Mouse (Mus musculus): ENCODE data around the gene Il4ra.

The Il4ra gene

GRCm38 (mm10) chr7:125551766-125552709 lies at the start of gene Il4ra:
TSS of gene Il4ra (plus strand) at chr7:125552120.
- DNase-seq (ENCODE audit: low spot score in 2 of 2), result peak; percentile 56 to 67

GRCm38 (mm10) chr7:125503374-125504092 lies 48.4 kb upstream of the Il4ra start:
- DNase-seq (ENCODE audit: low spot score in 2 of 2), result no peak

GRCm38 (mm10) chr7:125504618-125505017 lies 47.3 kb upstream of the Il4ra start:
- DNase-seq (ENCODE audit: low spot score in 2 of 2), result no peak

GRCm38 (mm10) chr7:125505568-125505967 lies 46.4 kb upstream of the Il4ra start:
- no peak for DNase-seq (ENCODE audit: low spot score in 2 of 2)

GRCm38 (mm10) chr7:125507279-125507678 lies 44.6 kb upstream of the Il4ra start:
- DNase-seq (ENCODE audit: low spot score in 2 of 2), result no peak

- DNase-seq (ENCODE audit: low spot score in 2 of 2), result no peak
These were observed 40.5 kb upstream of the Il4ra start for GRCm38 (mm10) chr7:125511432-125511831.

GRCm38 (mm10) chr7:125511852-125512251 lies 40.1 kb upstream of the Il4ra start:
- DNase-seq (ENCODE audit: low spot score in 2 of 2), result no peak

GRCm38 (mm10) chr7:125515081-125515853 lies 36.7 kb upstream of the Il4ra start:
- no peak for DNase-seq (ENCODE audit: low spot score in 2 of 2)

- no peak for DNase-seq (ENCODE audit: low spot score in 2 of 2)
These were observed 35.2 kb upstream of the Il4ra start for GRCm38 (mm10) chr7:125516723-125517122.

GRCm38 (mm10) chr7:125517470-125517869 lies 34.5 kb upstream of the Il4ra start:
- no peak for DNase-seq (ENCODE audit: low spot score in 2 of 2)

GRCm38 (mm10) chr7:125519715-125520114 lies 32.2 kb upstream of the Il4ra start:
- no peak for DNase-seq (ENCODE audit: low spot score in 2 of 2)

GRCm38 (mm10) chr7:125523051-125523450 lies 28.9 kb upstream of the Il4ra start:
- no peak for DNase-seq (ENCODE audit: low spot score in 2 of 2)

- no peak for DNase-seq (ENCODE audit: low spot score in 2 of 2)
These were observed 24.7 kb upstream of the Il4ra start for GRCm38 (mm10) chr7:125527186-125527585.

GRCm38 (mm10) chr7:125527901-125528580 lies 23.9 kb upstream of the Il4ra start:
- no peak for DNase-seq (ENCODE audit: low spot score in 2 of 2)

- no peak for DNase-seq (ENCODE audit: low spot score in 2 of 2)
These were observed 12.6 kb upstream of the Il4ra start for GRCm38 (mm10) chr7:125539351-125539750.

GRCm38 (mm10) chr7:125541026-125541425 lies 10.9 kb upstream of the Il4ra start:
- no peak for DNase-seq (ENCODE audit: low spot score in 2 of 2)

GRCm38 (mm10) chr7:125541821-125542220 lies 10.1 kb upstream of the Il4ra start:
- no peak for DNase-seq (ENCODE audit: low spot score in 2 of 2)

- no peak for DNase-seq (ENCODE audit: low spot score in 2 of 2)
These were observed 9.4 kb upstream of the Il4ra start for GRCm38 (mm10) chr7:125542335-125543050.

GRCm38 (mm10) chr7:125543497-125543896 lies 8.4 kb upstream of the Il4ra start:
- DNase-seq (ENCODE audit: low spot score in 2 of 2), result no peak

GRCm38 (mm10) chr7:125545331-125545730 lies 6.6 kb upstream of the Il4ra start:
- no peak for DNase-seq (ENCODE audit: low spot score in 2 of 2)

- no peak for DNase-seq (ENCODE audit: low spot score in 2 of 2)
These were observed 5.2 kb upstream of the Il4ra start for GRCm38 (mm10) chr7:125546727-125547126.
